Mouse (Mus musculus) c-Kit-negative CD71-positive TER-119-positive erythroid progenitor cells, embryonic 14.5 days (primary cell): ENCODE results near the gene Crisp1.

Experiments used
- DNase-seq: peaks from one replicate; pipeline ENCODE4 v3.0.0-alpha.2; 2013; ENCODE audit warnings: low read depth, low spot score

Gene Crisp1

DNA sequence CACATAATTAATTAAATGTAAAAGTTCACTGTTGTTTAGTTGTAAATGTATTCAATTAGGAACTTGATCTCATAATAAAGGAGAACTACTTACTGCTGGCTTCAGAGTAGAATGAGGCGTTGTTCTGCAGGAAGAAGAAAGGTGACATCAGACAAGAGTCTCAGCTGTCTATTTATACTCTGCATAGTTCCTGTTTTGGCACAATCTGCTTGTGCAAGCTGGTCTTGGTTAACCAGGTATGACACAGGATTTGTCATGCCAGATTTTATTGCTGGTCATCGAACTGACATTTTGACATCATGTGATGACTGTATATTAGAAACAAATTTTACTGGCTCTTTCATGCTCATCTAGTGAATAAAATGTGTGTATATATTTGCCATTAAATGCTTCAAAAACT lies at the start of gene Crisp1:
Gene Crisp1, minus strand, starts transcription at position 146 of the 400 bp plus-strand sequence.
- no peak for DNase-seq

DNA sequence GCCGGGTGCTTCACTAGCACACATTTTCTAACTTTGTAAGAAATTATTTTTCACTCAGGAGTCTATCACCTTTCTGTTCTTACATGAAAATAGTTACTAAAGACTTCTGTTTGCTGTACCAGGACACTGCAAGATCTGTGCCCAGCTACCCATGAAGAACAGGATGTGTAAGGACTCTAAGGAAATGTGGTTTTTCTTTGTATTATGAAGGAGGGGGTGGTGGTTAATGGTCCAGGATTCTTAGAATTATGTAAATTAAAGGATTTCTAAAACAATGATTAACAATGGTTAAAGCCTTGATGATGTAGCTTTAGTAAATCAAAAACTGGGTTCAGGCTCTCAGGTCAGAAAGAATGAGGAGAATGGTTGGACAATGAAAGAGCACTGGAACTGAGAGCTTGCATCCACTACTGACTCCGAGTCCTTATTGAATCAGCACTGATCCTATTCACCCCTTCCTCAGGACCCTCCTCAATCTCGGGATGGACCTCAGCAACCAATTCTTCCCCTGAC lies 23.5 kb upstream of the Crisp1 start:
- DNase-seq: no peak

DNA sequence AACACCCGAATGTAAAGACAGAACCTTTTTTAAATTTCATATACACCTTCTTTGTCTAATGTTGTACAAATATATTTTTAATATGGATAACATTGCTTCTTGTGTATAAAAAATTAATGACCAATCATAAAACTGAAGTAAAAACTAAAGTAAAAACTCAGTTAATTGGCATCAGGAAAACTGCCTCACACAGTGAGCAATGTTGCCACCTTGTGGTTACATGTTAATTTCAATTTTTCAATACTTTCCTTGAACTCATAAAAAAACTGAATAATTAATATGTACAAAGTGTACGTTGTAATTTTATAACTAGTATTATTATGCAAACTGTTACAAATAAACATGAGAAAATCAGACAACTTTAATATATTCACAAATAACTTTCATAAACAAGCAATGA lies 33.6 kb downstream of the Crisp1 start:
- DNase-seq: no peak

DNA sequence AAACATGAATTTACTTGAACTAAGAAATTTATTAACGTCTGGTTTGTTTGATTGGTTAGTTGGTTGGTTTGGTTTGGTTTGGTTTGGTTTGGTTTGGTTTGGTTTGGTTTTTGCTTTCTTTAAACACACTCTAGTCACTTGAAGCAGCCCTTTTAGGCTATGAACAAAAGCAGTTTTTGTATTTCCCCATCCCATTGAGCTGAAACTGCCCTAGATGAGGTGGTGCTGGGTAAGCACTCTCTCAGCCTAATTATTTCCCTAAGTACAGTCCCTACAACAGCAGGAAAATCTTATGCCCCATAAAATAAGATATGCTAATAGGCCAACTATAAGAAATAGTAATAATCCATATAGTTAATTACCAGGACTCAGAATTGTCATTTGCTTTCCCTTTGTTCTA lies 43.5 kb downstream of the Crisp1 start:
- no peak for DNase-seq

GRCm38 (mm10) chr17:40274906-40275470 lies 44.0 kb downstream of the Crisp1 start:
- no peak for DNase-seq

- no peak for DNase-seq
Measured at GRCm38 (mm10) chr17:40252487-40252886, 66.5 kb downstream of the Crisp1 start.
